Mouse (Mus musculus) lung, adult 2 months (tissue): Measurements from ENCODE around the gene Mrm2.

ENCODE experiments used
- CTCF ChIP-seq: fragments of 200-500 bp; IDR thresholded peaks from 2 replicates; pipeline ENCODE4 v1.5.1; 2011; ENCODE audit warnings: mild to moderate bottlenecking, low read length, control low read depth; ENCODE audit not compliant: insufficient read depth
- POLR2A ChIP-seq: fragments of 200-500 bp; IDR thresholded peaks from 2 replicates; pipeline ENCODE4 v1.6.1; 2011; ENCODE audit warnings: low read depth, mild to moderate bottlenecking, control low read depth, low read length, borderline replicate concordance; ENCODE audit errors: extremely low read depth

DNA sequence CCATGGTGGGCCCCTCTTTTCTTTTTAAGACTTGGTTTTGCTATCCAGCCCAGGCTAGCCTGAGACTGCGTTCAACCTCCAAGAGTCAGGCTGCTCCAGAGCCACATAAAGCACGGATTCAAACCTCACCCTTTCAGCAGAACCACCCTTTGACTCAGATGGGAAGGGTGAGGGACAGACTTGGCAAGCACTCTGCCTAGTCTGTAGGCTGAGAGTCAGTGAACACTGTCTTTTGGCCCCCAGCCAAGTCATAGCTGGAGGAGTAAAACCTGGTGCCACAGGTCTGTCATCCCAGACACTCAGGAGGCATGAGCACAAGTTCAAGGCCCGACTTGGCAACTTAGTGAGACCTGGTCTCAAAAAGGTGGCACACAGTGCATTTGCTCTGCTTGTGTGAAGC, 15.0 kb downstream of the Mrm2 start:
- TF ChIP-seq CTCF: no peak
- TF ChIP-seq POLR2A: no peak
